Mouse (Mus musculus): ENCODE data around the gene Emp1.
A peak's percentile ranks its signal among the peaks of the same experiment; 100 is the strongest.

Emp1 gene

GRCm38 (mm10) chr6:135362459-135363159, at the start of gene Emp1:
Emp1 (plus strand) TSS chr6:135362545.
- DNase-seq (ENCODE audit: low read depth in 1 of 2, low spot score in 2 of 2): peak; percentile 15 to 51

- no peak for DNase-seq (ENCODE audit: low read depth in 1 of 2, low spot score in 2 of 2)
Measured at GRCm38 (mm10) chr6:135313981-135314380, 48.4 kb upstream of the Emp1 start.

- DNase-seq (ENCODE audit: low read depth in 1 of 2, low spot score in 2 of 2): no peak
Measured at GRCm38 (mm10) chr6:135316141-135316540, 46.2 kb upstream of the Emp1 start.

DNA sequence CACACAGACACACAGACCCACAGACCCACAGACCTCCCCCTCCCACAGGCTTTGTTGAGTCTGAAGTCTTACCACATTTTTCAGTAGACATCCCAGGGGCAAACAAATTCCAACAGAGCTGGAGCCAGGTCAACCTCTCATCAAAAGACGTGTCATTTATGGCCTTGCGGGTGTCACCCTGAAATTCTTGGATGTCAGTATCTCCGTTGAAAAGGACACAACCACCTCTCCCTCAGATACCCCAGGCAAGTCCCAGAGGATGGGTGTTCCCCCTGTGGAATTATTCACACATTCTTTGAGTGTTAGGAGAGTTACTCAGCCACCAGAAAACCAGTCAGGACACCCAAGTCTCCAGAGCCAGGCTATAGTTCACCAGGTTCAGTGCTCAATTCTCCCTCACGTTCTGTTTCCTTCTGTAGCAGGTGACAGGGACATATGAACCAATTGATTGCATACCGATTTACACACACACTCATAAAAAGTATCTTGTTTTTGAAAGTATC, 42.9 kb upstream of the Emp1 start:
- DNase-seq (ENCODE audit: low read depth in 1 of 2, low spot score in 2 of 2): no peak

DNA sequence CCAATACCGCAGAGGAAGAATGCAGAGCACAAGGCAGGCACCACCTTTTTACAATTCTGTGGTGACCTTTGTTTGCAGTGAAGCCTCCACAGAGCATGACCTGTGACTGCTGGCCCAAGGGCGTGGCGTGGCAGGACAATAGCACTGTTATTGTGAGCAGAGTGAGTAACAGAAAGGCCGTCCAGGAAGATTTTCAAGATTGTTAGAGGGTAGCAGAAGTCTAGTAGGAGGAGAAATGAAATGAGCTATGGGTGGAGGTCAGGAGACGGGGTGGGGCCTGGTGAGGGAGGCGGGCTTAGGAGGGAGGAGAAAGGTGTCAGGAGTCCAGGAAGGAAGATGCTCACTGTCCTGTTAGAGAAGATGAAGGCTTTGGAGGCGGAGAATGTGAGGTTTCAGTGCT, 39.6 kb upstream of the Emp1 start:
- no peak for DNase-seq (ENCODE audit: low read depth in 1 of 2, low spot score in 2 of 2)

DNA sequence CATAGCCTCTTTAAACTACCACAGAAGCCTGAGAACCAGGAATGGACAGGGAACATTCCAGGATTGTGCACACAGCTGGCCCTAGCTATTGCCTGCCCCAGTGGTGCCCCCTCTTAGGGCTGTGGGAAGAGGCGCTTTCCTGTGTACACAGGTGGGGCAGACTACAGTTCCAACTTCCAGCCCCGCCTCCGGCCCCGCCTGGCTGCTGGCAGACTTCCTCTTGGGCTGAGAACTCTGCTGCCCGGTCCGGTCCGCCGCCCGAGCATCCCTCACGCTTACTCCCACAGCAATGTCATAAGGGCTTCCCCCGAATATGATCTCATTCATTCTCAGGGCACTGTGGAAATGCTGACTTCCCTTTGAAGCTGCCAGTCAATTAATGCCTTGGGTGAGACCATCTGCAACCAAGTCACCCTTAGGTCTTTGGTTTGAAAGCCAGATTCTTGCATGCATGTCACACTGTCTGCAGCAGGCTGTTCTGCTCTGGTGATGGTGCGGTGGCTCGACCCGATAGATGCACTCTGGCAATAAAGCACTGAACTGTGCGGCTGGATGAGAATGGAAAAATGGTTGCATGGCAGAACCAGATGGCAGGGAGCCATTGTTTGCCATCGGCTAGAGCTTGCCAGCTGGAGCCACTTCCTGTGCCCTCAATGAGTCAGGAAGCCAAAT, 38.9 kb upstream of the Emp1 start:
- peak; percentile 14 to 41 for DNase-seq (ENCODE audit: low read depth in 1 of 2, low spot score in 2 of 2)

DNA sequence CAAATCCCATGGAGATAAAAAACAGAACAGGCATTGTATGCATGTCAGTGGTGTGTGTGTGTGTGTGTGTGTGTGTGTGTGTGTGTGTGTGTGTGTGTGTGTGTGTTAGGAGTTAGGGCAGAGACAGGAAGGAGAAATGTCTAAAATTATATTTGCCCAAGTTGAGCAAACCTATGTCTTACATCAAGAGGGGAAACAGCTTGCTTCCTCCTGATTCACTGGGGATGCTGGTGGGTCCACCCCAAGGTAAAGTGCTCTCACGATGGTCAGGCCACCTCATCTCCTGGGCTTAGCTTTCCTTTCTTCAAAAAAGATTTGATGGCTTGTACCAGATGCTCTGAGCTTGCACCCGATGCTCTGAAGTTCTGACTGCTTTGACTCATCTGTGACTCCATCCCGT, 38.2 kb upstream of the Emp1 start:
- no peak for DNase-seq (ENCODE audit: low read depth in 1 of 2, low spot score in 2 of 2)

GRCm38 (mm10) chr6:135324686-135325300, 37.6 kb upstream of the Emp1 start:
- DNase-seq (ENCODE audit: low read depth in 1 of 2, low spot score in 2 of 2): no peak

DNA sequence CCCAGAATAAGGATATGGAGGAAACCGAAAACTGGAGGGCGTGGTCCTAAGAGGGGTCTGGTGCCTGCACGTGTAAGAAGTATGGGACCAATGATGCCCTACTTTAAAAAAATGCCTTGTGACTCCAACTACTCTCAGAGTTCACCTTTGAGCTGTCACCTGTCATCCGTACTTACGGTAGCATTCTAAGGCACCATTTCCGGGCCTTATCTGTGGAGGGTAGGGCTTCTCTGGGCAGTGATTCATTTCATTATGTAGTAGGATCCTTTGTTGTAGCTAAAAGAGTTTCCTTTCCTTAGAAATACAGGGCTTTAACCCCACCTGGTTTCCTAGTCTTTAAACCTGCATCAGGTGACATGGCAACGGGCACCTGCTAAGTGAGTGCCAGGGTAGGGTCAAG, 35.5 kb upstream of the Emp1 start:
- no peak for DNase-seq (ENCODE audit: low read depth in 1 of 2, low spot score in 2 of 2)

DNA sequence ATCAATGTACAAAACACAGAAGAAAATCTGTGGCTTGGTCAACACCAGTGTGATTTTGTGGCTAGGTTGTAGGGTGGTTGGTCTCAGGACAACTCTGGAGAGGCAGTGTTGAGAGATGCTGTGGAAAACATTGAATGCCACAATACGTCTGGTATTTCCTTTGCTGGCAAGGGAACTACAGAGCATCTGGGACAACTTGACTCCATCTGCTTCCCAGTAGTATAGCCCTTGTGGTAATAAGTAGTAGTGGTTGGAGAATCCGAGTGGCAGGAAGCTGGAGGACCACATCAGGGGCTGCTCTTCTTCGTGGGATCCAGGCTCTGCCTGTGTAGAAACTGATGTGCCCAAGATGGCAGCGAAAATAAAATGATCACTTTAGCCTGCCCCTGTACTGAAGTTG, 30.4 kb upstream of the Emp1 start:
- DNase-seq (ENCODE audit: low read depth in 1 of 2, low spot score in 2 of 2): no peak

DNA sequence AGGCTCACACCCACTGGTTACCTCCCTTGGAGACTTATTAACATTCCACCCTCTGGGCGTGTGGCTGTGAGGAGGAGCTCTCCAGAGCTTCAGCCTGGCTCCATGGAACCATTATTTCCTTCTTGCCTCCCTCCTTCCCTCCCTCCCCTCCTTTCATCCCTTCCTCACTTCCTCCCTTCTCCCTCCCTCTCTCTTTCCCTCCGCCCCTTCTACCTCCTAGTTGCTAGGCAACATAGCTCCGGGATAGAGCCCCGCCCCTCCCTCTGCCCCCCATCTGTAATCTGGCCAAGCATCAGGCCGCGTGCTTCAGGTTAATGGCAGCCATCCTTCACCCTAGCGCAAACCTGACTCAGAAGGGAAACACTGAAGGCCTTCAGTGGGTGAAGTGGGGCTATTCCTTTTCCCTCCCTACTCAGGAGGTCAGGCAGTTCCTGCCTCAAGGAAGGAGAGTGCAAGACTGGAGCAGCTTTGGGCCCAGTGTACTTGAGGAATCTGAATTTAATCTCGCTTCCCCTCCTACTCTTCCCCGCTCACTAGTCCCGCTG, 29.5 kb upstream of the Emp1 start:
- DNase-seq (ENCODE audit: low read depth in 1 of 2, low spot score in 2 of 2): no peak

GRCm38 (mm10) chr6:135333994-135334651, 28.2 kb upstream of the Emp1 start:
- DNase-seq (ENCODE audit: low read depth in 1 of 2, low spot score in 2 of 2): no peak

DNA sequence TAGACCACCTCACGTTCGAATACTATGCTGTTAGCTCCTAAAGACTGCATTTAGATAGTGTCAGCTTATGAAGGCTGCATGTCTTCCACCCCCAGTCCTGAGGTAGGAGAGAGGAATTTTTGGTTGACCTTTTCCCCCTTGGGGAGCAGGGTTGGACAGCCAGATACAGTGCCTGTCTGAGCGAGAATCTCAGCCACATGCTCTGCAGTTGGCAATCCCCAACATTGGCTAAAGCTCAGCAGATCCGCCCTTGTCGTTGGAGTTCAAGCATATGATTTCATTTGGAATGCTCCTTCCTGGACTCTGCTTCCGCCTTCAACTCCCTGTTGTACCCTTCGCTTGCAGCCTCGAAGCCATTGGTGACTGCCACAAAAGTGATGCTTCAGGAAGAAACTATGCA, 26.0 kb upstream of the Emp1 start:
- no peak for DNase-seq (ENCODE audit: low read depth in 1 of 2, low spot score in 2 of 2)

DNA sequence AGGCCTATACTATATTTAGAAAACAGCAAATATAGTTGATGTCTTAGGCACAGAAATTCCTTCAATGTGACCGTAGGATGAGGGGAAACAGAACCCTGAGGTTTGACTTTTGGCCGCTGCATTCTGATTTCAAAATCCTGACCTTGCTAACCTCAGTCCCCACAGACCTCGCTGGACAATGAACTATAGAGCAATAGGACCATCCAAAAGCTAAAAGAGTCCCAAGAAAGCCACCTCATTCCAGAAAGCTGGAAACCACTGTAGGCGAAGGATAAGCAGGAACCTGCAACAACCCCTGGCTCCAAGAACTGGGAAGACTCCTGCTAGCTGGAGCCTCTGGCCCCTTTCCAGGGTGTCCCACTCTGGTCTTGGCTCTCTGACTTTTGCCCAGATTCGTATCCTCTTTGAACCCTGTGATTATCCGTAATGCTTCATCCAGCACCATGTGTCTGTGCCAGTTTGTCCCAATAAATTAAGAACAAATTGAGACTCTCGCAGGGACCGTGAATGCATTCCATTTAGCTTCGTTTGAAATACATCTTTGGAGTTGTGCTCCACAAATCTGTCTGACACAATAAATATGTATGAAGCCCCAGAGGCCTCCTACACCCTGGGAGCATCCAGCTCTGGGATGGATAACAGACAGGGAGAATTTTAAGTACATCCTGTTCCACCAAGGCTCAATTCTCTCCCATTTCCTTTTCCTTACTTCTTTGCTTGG, 21.8 kb upstream of the Emp1 start:
- no peak for DNase-seq (ENCODE audit: low read depth in 1 of 2, low spot score in 2 of 2)

- DNase-seq (ENCODE audit: low read depth in 1 of 2, low spot score in 2 of 2): no peak
Measured at GRCm38 (mm10) chr6:135341076-135341378, 21.3 kb upstream of the Emp1 start.

- DNase-seq (ENCODE audit: low read depth in 1 of 2, low spot score in 2 of 2): no peak
Measured at GRCm38 (mm10) chr6:135351638-135352302, 10.6 kb upstream of the Emp1 start.

DNA sequence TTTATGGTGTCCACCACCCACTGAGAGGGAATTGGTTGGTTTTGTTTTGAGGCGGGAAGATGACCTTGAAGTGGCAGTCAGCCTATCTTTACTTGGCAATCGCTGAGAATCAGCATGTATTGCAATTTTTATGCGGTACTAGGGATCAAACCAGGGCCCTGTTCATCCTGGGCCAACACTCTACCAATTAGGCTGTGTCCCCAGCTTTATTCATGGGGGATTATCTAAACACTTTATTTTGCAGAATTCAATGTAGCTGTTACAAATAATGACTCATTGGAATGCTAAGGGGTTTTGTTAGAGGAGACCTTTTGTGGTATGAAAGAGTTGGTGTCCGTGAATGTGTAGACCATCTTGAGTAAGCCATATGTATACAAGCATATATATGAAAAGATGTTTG, 9.8 kb upstream of the Emp1 start:
- DNase-seq (ENCODE audit: low read depth in 1 of 2, low spot score in 2 of 2): no peak

DNA sequence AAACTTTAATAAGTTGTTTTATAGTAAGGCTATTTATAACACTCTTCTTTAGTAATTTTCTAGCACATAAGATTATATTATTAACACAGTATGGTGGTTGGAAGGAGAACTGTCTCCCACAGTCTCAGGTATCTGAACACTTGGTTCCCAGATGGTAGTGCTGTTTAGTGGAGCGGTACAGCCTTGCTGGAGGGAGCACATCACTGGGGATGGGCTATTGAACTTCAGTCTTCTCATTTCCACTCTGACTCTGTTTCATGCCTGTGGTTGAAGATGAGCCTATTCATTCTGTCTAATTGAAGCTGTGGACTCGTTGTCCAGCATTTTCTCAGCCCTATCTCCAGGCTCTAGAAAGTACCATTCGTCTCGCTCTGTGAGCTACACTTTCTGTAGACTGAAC, 7.4 kb upstream of the Emp1 start:
- no peak for DNase-seq (ENCODE audit: low read depth in 1 of 2, low spot score in 2 of 2)

DNA sequence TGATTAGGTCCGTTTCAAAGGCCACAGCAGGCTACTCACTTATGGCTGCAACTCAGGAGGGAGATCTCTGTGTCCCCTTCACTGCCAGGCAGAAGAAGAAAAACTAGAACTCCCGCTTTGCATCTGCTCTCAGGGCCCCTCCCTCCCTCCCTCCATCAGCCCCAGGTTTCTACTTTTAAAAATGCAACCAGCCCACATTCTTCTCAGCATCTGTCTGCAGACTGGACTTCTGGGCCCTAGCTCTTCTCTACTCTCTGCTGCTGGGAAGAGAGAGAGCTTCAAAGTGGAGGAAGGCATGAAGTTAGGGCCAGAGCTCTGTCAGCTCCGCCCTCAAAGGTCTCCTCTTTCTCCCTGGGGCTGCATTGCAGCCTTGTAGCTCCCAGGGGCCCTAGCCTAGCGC, 2.0 kb upstream of the Emp1 start:
- no peak for DNase-seq (ENCODE audit: low read depth in 1 of 2, low spot score in 2 of 2)

DNA sequence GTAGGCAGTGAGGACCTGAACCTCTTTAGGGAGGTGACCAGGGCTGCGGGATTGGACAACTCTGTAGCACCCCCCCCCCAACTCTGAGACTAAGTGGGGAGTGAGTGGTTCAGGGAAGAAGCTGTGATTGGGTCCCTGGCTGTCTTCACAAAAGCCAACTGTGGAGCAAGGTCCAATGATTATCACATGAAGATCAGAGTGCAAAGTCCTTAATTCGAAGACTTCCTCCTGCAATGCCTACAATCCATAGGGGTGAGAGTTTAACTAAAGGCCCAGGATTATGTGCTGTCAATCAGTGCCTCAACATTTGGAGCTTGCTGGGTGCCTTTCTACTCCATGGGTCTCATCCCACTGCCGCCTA, 267 bp upstream of the Emp1 start:
- no peak for DNase-seq (ENCODE audit: low read depth in 1 of 2, low spot score in 2 of 2)
